Mouse (Mus musculus): Measurements from ENCODE around the gene Hdac4. TPM values are rescaled to one million over a fixed set of nuclear protein-coding genes. Genes with fewer than 3 reads are reported as not detected.

Hdac4 gene
- total RNA-seq, 2 experiments from 2014 or later, result 111 to 112 TPM

GRCm38 (mm10) chr1:92139001-92139400 lies 56.5 kb downstream of the Hdac4 start:
- intact Hi-C loops (cut with DNase I), result no loop called here
- DNase-seq (ENCODE audit: low spot score in 2 of 2), result no peak

DNA sequence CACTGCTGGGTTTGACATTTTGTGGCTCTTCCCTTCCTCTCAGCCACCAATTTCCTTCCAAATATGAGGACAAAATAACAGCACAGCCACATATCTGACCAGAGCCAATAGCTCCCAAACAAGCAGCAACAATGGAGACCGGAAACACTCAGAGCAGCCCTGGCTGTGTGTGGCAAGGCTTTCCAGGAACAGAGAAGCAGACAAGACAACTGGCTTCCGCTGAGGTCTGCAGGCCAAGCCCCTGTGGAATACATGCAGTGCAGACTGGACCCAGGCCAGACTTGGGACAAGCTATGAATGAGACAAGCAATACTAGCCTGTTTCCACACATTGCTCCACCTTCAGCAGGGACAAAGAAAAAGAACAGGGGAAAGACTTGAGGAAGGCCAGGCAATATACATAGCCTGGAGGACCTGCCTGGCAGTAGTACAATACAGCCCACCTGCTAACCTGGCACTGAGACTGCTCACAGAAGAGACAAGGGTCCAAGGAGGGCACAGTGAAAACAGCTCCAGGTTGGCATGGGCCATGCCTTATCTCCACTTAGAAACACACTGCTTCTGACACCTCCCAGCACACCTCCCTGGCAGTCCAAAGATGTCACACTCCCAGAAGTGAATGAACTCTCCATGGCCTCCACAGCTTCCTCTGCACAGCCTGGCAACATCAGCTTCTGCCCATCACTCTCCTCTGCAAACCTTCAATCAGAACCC lies 58.2 kb downstream of the Hdac4 start:
- intact Hi-C loops (cut with DNase I), result no loop called here
- no peak for DNase-seq (ENCODE audit: low spot score in 2 of 2)

DNA sequence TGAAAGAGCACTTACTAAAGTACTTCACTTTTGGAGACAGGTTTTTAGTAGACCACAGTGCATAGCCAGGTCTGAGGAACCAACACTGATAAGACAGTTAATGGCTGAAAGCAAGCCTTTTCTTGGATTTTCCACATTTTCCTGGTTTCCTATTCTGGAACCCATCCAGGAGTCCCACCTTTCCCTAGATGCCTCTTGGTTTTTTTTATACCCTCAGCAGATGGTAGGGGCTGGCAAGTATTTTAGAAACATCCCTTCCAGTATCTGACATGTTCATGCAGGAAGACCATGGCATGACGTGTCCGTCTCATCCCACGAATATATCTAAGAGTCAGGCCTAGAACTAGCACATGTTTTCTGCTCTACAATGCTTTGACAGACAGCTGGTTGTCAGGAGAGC lies 59.1 kb downstream of the Hdac4 start:
- peak in 1 of 2 experiments; percentile 49 for DNase-seq (ENCODE audit: low spot score in 2 of 2)
- intact Hi-C loops (cut with DNase I), result no loop called here

DNA sequence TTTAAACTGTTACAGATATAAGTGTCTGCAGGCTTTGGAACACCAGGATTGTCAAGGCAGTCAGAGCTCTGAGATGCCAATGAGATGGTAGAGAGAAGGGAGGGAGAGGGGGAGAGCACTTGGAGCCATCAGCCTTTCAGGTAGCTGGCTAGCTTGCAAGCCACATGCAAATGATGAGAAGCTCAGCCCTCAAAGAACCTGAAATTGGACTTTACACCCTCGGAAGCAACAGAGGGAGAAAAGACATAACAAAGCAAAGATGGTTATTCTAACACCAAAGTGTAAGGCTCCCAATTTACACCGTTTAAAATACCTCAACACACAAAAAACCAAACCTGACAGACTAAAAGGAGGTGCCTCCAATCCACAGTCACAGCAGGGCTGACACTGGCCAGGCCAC lies 63.3 kb downstream of the Hdac4 start:
- DNase-seq (ENCODE audit: low spot score in 2 of 2), result no peak
- intact Hi-C loops (cut with DNase I), result no loop called here

DNA sequence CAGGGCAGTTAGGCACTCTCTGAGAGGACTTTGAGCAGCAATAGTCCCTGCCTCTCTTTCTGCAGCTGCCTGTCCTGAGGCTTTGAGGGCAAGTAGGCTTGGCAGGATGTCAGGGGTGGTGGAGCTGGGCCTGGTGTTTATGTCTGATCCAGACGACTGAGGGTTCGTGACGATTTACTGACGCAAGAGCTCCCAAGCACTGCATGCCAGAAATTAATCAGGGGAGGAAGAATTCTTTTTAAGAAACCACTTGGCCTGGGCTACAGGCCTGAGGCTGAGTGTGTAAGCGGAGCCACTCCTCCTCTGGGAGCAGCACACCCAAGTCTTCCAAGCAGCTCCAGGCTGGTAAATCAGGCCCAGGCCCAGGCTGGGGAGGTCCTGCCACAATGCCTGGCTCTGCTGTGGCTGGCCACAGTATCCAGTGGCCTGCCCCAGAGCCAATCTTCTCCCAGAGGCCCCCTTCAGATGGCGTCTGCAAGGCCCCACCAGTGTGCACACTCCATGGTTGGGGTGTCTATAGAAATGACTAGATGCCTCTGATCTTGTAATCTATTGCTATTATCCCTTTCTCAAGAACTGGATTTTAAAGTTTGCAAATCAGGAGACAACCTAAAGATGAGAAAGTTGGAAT lies 64.9 kb downstream of the Hdac4 start:
- DNase-seq (ENCODE audit: low spot score in 2 of 2), result peak in 1 of 2 experiments; percentile 78
- intact Hi-C loops (cut with DNase I), result loop anchor here (2.0 kb wide), 1 partner anchor 30 kb away; no protein-coding TSS in a partner anchor

DNA sequence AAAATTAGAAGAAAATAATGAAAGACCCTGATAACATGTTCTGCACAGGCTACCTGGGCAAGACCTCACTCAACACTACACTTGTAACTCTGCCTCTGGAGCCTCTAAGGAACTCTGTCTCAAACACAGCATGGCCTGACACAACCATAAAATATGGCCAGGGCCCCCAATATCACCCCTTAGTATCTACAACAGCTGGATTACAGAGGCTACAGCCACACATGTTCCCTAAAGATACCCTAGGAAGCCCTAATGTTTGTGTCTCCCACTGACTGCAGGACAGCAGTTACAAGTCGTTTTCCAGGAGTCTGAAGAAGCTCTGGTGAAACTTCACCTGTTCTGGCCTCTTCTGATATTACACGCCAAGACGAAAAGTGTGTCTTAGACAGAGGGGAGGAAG lies 65.7 kb downstream of the Hdac4 start:
- intact Hi-C loops (cut with DNase I), result loop anchor here (2.0 kb wide), 1 partner anchor 29 kb away; no protein-coding TSS in a partner anchor
- DNase-seq (ENCODE audit: low spot score in 2 of 2), result no peak

DNA sequence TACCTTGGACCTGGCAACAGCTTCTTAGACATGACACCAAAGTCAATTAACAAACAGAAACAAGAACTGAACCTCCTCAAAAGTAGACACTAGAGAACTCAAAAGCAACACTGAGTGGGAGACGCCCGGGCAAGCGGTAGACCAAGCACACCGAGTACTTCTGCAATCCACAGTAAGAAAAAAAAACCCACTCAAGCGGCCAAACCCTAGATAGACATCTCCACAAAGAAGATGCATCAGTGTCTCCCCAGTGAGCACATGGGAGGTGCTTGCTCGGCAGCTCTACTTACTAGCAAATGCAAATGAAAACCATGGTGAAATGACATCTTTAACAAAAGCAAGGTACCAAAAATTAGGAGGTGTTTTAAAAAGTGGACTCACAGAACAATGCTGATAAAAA lies 67.7 kb downstream of the Hdac4 start:
- DNase-seq (ENCODE audit: low spot score in 2 of 2), result no peak
- intact Hi-C loops (cut with DNase I), result no loop called here

GRCm38 (mm10) chr1:92127366-92127765 lies 68.1 kb downstream of the Hdac4 start:
- no peak for DNase-seq (ENCODE audit: low spot score in 2 of 2)
- intact Hi-C loops (cut with DNase I), result no loop called here

DNA sequence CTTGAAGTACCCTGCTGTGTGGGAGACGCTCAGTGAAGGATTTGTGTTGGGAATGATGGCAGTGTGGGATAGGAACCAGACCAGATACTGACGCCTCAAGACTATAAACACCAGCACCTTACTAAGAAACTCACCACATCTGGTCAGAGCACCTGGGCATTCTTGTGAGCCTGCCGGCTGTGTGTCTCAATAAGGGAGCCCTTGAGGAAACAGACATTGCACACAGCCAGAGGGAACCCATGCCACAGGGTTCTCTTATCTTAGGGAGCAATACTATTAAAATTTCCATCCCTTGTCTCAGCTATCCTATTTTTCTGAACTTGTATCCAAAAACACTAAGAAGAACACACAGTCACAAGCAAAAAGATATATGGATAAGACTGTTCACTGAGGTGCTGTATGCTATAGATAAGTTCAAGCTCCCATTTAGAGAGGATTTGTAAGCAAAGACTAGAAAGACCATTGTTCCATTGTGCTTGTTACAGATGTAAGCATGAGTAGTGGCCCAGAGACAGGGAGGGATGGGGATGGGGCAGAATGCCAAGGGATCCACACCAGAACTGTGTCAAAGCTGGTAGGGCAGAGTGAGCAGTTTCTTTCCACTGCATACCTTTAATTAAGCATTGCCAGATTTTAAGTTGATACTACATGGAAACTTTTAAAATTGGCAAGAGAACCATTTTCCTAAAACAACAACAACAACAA lies 70.8 kb downstream of the Hdac4 start:
- no peak for DNase-seq (ENCODE audit: low spot score in 2 of 2)
- intact Hi-C loops (cut with DNase I), result no loop called here

DNA sequence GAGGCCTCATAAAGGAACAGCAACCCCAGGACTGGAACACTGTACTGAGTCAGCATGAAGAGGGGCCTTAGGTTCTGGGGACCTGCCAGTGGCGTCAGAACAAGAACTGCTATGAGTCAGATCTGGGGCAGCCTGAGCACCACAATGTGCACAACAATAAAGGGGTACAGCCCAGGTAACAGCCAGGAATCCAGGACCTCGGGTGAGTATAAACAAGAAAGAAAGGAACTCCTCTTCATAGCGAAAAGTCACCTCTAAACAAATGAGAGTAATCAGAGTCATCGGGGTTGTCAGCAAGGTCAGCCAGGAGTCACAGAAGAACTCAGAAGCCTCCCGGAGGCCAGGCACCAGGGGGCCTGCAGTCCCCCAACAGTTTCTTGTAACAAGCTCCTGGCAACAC lies 76.2 kb downstream of the Hdac4 start:
- no peak for DNase-seq (ENCODE audit: low spot score in 2 of 2)
- intact Hi-C loops (cut with DNase I), result no loop called here

GRCm38 (mm10) chr1:92117597-92117996 lies 77.9 kb downstream of the Hdac4 start:
- intact Hi-C loops (cut with DNase I), result no loop called here
- DNase-seq (ENCODE audit: low spot score in 2 of 2), result no peak

- DNase-seq (ENCODE audit: low spot score in 2 of 2), result no peak
Observed at GRCm38 (mm10) chr1:92116169-92116568, 79.3 kb downstream of the Hdac4 start.

DNA sequence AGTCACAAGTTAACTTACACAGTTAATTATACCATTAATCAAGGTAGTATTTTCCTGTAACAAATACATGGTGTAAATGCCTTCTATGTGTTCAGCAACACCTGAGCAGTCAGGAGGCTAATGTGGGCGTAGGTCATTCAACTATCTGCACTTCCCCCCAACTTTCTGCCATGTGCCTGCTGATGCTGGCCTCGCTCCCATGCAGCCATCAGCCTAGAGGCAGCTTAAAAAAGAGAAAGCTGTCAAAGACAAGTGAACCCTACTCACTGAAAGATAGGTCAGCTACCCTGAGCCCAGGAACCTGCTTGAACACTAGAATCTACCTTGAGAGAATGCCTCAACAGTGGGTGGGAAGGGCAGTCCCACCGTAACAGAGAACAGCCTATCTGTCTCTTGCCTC lies 81.4 kb downstream of the Hdac4 start:
- intact Hi-C loops (cut with DNase I), result no loop called here
- no peak for DNase-seq (ENCODE audit: low spot score in 2 of 2)

More at GRCm38 (mm10) chr1:92116169-92116568, 79.3 kb downstream of the Hdac4 start:
- intact Hi-C loops (cut with DNase I), result no loop called here

GRCm38 (mm10) chr1:92113243-92114009 lies 82.1 kb downstream of the Hdac4 start:
- DNase-seq (ENCODE audit: low spot score in 2 of 2), result no peak
- intact Hi-C loops (cut with DNase I), result no loop called here

GRCm38 (mm10) chr1:92112591-92112990 lies 82.9 kb downstream of the Hdac4 start:
- DNase-seq (ENCODE audit: low spot score in 2 of 2), result no peak
- intact Hi-C loops (cut with DNase I), result no loop called here

DNA sequence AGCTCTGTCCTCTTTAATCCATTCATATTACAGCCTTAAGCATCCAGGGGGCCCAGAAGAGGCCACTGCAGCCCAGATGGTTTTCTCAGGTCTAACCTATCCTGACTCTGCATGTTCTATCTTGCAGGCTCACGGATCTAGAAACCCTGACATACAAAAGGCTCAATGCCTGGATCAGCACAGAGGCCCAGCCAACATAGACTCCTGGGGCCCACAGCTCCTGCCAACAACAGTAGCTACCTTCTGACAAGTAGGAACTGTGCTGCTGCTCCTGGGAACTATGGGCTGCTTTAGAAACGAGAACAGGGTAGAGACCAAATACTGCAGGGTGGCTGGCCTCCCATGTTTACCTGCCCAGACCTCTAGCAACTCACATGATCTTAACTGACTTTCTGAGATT lies 83.9 kb downstream of the Hdac4 start:
- DNase-seq (ENCODE audit: low spot score in 2 of 2), result no peak
- intact Hi-C loops (cut with DNase I), result no loop called here

DNA sequence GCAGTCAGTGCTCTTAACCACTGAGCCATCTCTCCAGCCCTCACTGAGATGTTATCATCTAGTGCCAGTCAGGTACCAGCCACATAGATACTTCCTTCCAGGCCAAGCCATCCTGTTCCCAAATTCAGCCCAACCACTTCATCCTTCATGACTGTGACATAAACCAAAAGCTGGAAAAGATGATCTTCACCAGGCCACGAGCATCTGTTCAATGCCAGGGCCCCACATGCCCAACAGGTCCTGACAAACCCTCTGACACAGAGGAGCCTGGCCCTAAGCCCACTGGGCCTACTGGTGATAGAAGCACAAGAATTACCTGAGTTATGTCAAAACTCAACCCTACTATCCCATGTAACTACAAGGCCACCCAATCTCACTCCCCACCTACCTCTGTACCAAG lies 84.5 kb downstream of the Hdac4 start:
- DNase-seq (ENCODE audit: low spot score in 2 of 2), result no peak
- intact Hi-C loops (cut with DNase I), result no loop called here

DNA sequence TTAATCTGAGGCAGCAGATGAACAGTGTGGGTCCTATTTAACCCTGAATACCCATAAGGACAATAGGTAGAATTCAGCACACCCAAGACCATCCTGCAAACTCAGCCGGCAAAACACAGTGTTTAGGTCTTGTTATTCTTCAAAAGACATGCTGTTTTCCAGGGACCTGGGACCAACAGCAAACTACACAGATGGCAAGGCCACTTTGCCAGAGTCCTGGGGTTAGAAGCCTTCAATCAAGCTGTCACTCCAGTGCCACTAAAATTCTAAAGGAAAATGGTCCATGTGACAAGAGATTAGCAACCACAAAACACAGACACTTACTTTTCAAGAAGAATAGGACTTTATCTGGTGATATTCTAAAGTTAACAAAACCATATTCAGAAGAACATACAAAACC lies 86.3 kb downstream of the Hdac4 start:
- intact Hi-C loops (cut with DNase I), result no loop called here
- no peak for DNase-seq (ENCODE audit: low spot score in 2 of 2)

- DNase-seq (ENCODE audit: low spot score in 2 of 2), result no peak
Observed at GRCm38 (mm10) chr1:92108556-92108955, 86.9 kb downstream of the Hdac4 start.

DNA sequence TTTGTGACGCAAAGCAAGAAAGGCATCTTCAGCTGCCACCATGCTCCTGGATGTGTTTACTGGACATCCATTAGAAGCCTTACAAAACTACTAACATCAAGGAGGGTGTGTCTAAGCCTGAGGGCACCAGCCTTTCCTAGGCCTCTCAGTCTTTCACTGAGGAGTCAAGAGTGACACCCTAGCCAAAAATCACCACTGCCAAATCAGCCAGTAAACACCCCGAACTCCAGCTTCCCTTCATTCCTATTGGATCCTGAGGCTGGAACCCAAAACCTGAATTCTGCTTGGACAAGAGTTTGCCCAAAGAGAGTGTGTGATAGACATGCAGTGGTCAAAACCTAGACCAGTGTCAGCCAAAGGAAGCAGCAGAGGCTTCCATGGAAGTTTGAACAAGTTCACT lies 87.5 kb downstream of the Hdac4 start:
- intact Hi-C loops (cut with DNase I), result no loop called here
- DNase-seq (ENCODE audit: low spot score in 2 of 2), result no peak

More at GRCm38 (mm10) chr1:92108556-92108955, 86.9 kb downstream of the Hdac4 start:
- intact Hi-C loops (cut with DNase I), result no loop called here

Data from left cerebral cortex, postnatal 25 days (tissue).